Mouse (Mus musculus) bone marrow macrophage, adult 2 months (primary cell): ENCODE data around the gene Gse1.

ENCODE experiments used
- CTCF ChIP-seq: IDR thresholded peaks from 2 replicates; pipeline ENCODE4 v1.5.1; 2012; ENCODE audit warnings: low read depth, mild to moderate bottlenecking, low read length, moderate library complexity
- POLR2A ChIP-seq: IDR thresholded peaks from 2 replicates; pipeline ENCODE4 v1.6.1; 2012; ENCODE audit warnings: mild to moderate bottlenecking, low read depth, low read length, borderline replicate concordance

DNA sequence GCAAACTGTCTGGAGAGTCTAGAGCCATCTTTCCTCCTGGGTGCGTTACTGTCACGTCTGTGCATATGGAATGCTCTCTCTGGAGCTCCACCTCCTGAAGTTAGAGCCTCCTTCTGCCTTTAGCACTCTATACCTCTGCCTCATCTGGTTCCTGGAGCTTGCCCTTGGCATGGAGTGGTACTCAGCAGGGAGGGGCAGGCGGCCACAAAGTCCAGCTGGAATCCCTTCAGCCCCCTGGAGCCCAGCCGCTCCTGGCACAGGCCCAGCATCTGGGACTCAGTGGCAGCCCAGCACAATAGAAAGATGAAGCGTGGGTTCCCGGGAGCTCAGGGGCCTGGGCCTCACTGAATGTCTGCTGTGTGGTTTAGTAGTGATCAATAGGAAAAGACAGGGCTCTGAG lies 232.1 kb downstream of the Gse1 start:
- TF ChIP-seq CTCF (no peak), POLR2A (no peak)
